Mouse (Mus musculus): ENCODE measurements around the gene Il2.

- TF ChIP-seq EP300 (IDR thresholded peaks at IDR 0.05; ENCODE audit: low read depth) (no peak), CTCF (IDR thresholded peaks at IDR 0.05; ENCODE audit: low read depth) (no peak)
Observed at GRCm38 (mm10) chr3:37154396-37154795, 28.6 kb upstream of the Il2 start.
